Mouse (Mus musculus) lung, adult 2 months (tissue): ENCODE measurements around the gene Bet1l.

Experiments used
- CTCF ChIP-seq: fragments of 200-500 bp; IDR thresholded peaks from 2 replicates; pipeline ENCODE4 v1.5.1; 2011; ENCODE audit warnings: mild to moderate bottlenecking, low read length, control low read depth; ENCODE audit not compliant: insufficient read depth
- POLR2A ChIP-seq: fragments of 200-500 bp; IDR thresholded peaks from 2 replicates; pipeline ENCODE4 v1.6.1; 2011; ENCODE audit warnings: low read depth, mild to moderate bottlenecking, control low read depth, low read length, borderline replicate concordance; ENCODE audit errors: extremely low read depth

GRCm38 (mm10) chr7:140844905-140845665 lies 12.3 kb downstream of the Bet1l start, which contains the start of gene Scgb1c1:
- peak; percentile 93 for TF ChIP-seq CTCF
- TF ChIP-seq POLR2A, result no peak
